Comparison of ENCODE assay signal across 9 mouse cellular contexts in the genomic region with DNA sequence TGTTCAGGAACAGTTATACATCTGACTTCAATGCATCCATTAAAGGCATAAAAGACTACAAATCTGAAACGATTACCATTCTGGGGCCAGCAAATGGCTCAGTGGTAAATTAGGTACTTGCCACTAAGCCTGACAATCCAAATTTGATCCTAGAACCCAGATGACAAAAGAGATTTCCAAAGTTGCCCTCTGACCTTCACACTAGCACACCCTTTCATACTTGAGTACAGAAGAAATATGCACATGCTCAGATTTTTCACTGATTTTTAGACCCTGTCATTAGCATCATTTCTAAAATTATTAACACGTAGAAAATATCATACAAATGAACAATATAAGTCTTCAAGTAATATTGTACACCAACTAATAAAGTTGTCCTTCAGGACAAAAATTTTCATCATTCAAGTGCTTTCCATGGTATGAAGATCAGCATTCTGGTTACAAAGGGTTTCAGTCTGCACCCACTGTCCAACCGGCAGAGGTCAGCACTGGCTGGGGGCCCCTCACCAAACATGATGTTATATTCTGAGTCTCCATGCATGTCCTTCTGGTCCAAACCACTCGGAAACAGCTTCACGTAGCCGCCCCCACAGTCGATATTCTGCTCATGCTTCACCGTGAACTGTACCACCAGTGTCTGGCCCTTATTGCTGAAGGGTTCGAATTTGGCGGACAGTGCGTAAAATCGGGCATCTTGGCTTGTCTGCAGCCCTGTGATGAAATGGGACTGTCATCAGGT. TPM values are rescaled to one million over a fixed set of nuclear protein-coding genes. Genes with fewer than 3 reads are reported as not detected.
DNase-seq lines count a peak whose midpoint lies in the region; ATAC-seq and TF ChIP-seq lines count a peak whose summit lies in the region.
"Had no signal": no experiment of that assay in that cellular context is flagged by ENCODE, and none has a peak within 500 bp of the region (broad histone marks: within the 10 kb centered on the region; RNA-seq: fewer than 3 reads in every experiment).

No protein-coding gene starts in this region.

- H3ac ChIP-seq in myocyte (ENCODE audit: control insufficient read depth, insufficient read length): peak overlapping the region; percentile 51

- H3K27me3 ChIP-seq in cerebellum, adult 2 months (ENCODE audit: control insufficient read depth, insufficient read depth, low read length): no peaks in the 10 kb centered on the region
- no peaks in the 10 kb centered on the region for H3K27me3 ChIP-seq in hindbrain, embryonic 12.5 days
- H3K27me3 ChIP-seq in limb, embryonic 15.5 days: no peaks in the 10 kb centered on the region
- H3K27me3 ChIP-seq in myocyte (ENCODE audit: control insufficient read depth, insufficient read depth, insufficient read length): no peaks in the 10 kb centered on the region
- H3K27me3 ChIP-seq: Patski had no signal

- H3K9me3 ChIP-seq in hindbrain, embryonic 12.5 days (replicated peaks): no peaks in the 10 kb centered on the region
- no peaks in the 10 kb centered on the region for H3K9me3 ChIP-seq in limb, embryonic 15.5 days

- H3K27ac ChIP-seq in cerebellum, adult 2 months (ENCODE audit: insufficient read depth, low read length): 0 out of 2 replicates have a peak overlapping the region, but pooled peaks have one; percentile 79
- peak overlapping the region; percentile 89 for H3K27ac ChIP-seq in hindbrain, embryonic 12.5 days
- peak overlapping the region; percentile 83; the same call in 1 of the 2 replicates for H3K27ac ChIP-seq in limb, embryonic 15.5 days

- peak overlapping the region; percentile 76 for H3K4me2 ChIP-seq in hindbrain, embryonic 12.5 days (replicated peaks)
- H3K4me2 ChIP-seq in limb, embryonic 15.5 days: peak overlapping the region; percentile 61
- H3K4me2 ChIP-seq in myocyte (ENCODE audit: low read depth): peak overlapping the region; percentile 81

- WGBS in cerebellum, adult 2 months: 6% methylated on average over 12 of the region's 12 CpGs
- 16% methylated on average over 12 of the region's 12 CpGs for WGBS in hindbrain, embryonic 12.5 days
- 11% methylated on average over 12 of the region's 12 CpGs for WGBS in limb, embryonic 15.5 days

- H3K4me3 ChIP-seq in cerebellum, adult 2 months (replicated peaks; ENCODE audit: insufficient read depth, low read depth, low read length): peak overlapping the region; percentile 82
- H3K4me3 ChIP-seq in hindbrain, embryonic 12.5 days: peak overlapping the region; percentile 94
- H3K4me3 ChIP-seq in limb, embryonic 15.5 days: peak overlapping the region; percentile 91
- peak overlapping the region; percentile 98 for H3K4me3 ChIP-seq in myocyte

- peak overlapping the region; percentile 96 for H3K9ac ChIP-seq in hindbrain, embryonic 12.5 days
- H3K9ac ChIP-seq in limb, embryonic 15.5 days: peak overlapping the region; percentile 92

- DNase-seq in cerebellum, adult 2 months: peak; percentile 58 to 61
- DNase-seq in cerebellum, adult 9-11 months: no peak
- peak; percentile 40 to 46 for DNase-seq in B cell, adult 2 months
- DNase-seq in embryo, embryonic 9.5 days (ENCODE audit: extremely low spot score): peak; percentile 52
- DNase-seq in ovary, postnatal 14 days (ENCODE audit: low spot score): no peak

- peaks cover 39% of the 10 kb centered on the region for H3K36me3 ChIP-seq in hindbrain, embryonic 12.5 days
- peaks cover 38% of the 10 kb centered on the region for H3K36me3 ChIP-seq in limb, embryonic 15.5 days
- H3K36me3 ChIP-seq in myocyte (ENCODE audit: control insufficient read depth, insufficient read depth): peaks cover 40% of the 10 kb centered on the region

- H3K79me2 ChIP-seq in myocyte (ENCODE audit: control insufficient read depth, insufficient read depth): peaks cover 15% of the 10 kb centered on the region

- ATAC-seq in hindbrain, embryonic 12.5 days (ENCODE audit: low FRiP score): no peak
- no peak for ATAC-seq in limb, embryonic 15.5 days (ENCODE audit: insufficient number of reproducible peaks, low FRiP score, low TSS enrichment, low read depth)

- TF ChIP-seq POLR2A in cerebellum, adult 2 months (IDR thresholded peaks at IDR 0.05; ENCODE audit: borderline replicate concordance, insufficient read depth, low read length): no peak
- TF ChIP-seq POLR2A in myocyte (IDR thresholded peaks at IDR 0.05; ENCODE audit: insufficient read length, low read depth): no peak

- H3K4me1 ChIP-seq in cerebellum, adult 2 months (ENCODE audit: control insufficient read depth, insufficient read depth, low read length): peaks cover 9% of the 10 kb centered on the region; the same call in 1 of the 2 replicates
- peaks cover 33% of the 10 kb centered on the region for H3K4me1 ChIP-seq in hindbrain, embryonic 12.5 days
- H3K4me1 ChIP-seq in limb, embryonic 15.5 days: peaks cover 30% of the 10 kb centered on the region

- TF ChIP-seq CTCF in cerebellum, adult 2 months (IDR thresholded peaks at IDR 0.05; ENCODE audit: borderline replicate concordance, insufficient read depth, low read depth, low read length): peak; percentile 59; the same call in 1 of the 2 replicates

TF ChIP-seq in myocyte, 11 proteins besides CTCF, POLR2A, EP300 and RAD21:
- TF ChIP-seq MYOD1 (IDR thresholded peaks at IDR 0.05; ENCODE audit: control insufficient read depth in 1 of 3, insufficient read length in 2 of 3, low read depth in 2 of 3): no peak
- TF ChIP-seq TCF3 (IDR thresholded peaks at IDR 0.05; ENCODE audit: insufficient read length, low read depth): no peak
- TF ChIP-seq POLR2AphosphoS2 (IDR thresholded peaks at IDR 0.05; ENCODE audit: insufficient read length, low read depth): no peak
- no peak for TF ChIP-seq CEBPB (IDR thresholded peaks at IDR 0.05; ENCODE audit: insufficient read depth, poor library complexity, severe bottlenecking)
- TF ChIP-seq MAX (IDR thresholded peaks at IDR 0.05; ENCODE audit: low read depth): no peak
- no peak for TF ChIP-seq MYOG (IDR thresholded peaks at IDR 0.05; ENCODE audit: control insufficient read depth in 1 of 3, insufficient read depth in 1 of 3, insufficient read length in 2 of 3, low read depth in 2 of 3)
- no peak for TF ChIP-seq SRF (IDR thresholded peaks at IDR 0.05; ENCODE audit: control insufficient read depth, insufficient read length, low read depth)
- no peak for TF ChIP-seq E2F4 (IDR thresholded peaks at IDR 0.05; ENCODE audit: insufficient read depth)
- no peak for TF ChIP-seq TCF12 (IDR thresholded peaks at IDR 0.05; ENCODE audit: insufficient read depth, poor library complexity, severe bottlenecking)
- TF ChIP-seq REST (IDR thresholded peaks at IDR 0.05; ENCODE audit: insufficient read depth, insufficient read length): no peak
- no peak for TF ChIP-seq USF1 (IDR thresholded peaks at IDR 0.05; ENCODE audit: low read depth)

RNA-seq across cellular contexts. Expression of gene Calr, which starts 1.2 kb away (rescaled TPM):
- 343 and 394 TPM in 2 replicates for polyA plus RNA-seq in cerebellum, adult 2 months (2012; rRNA removed)
- 792 and 820 TPM in 2 replicates for polyA plus RNA-seq in hindbrain, embryonic 12.5 days (2016; fragmentation: Nextera tagmentation; extraction: Ambion mirVana)
- 1,060 and 1,089 TPM in 2 replicates for polyA plus RNA-seq in limb, embryonic 15.5 days (2015; fragmentation: Nextera tagmentation; extraction: Ambion mirVana)
- 385 TPM for polyA plus RNA-seq in myocyte (2012; fragmentation: generic; extraction: Trizol)

RNA-seq across cellular contexts. Expression of gene Rad23a, which starts 5.1 kb away (rescaled TPM):
- polyA plus RNA-seq in cerebellum, adult 2 months (2012; rRNA removed): 117 and 120 TPM in 2 replicates
- polyA plus RNA-seq in hindbrain, embryonic 12.5 days (2016; fragmentation: Nextera tagmentation; extraction: Ambion mirVana): 88.8 and 101 TPM in 2 replicates
- 102 and 122 TPM in 2 replicates for polyA plus RNA-seq in limb, embryonic 15.5 days (2015; fragmentation: Nextera tagmentation; extraction: Ambion mirVana)
- polyA plus RNA-seq in myocyte (2012; fragmentation: generic; extraction: Trizol): 139 TPM

RNA-seq across cellular contexts. Expression of gene Farsa, which starts 11.3 kb away (rescaled TPM):
- polyA plus RNA-seq in cerebellum, adult 2 months (2012; rRNA removed): 69.9 and 72.0 TPM in 2 replicates
- polyA plus RNA-seq in hindbrain, embryonic 12.5 days (2016; fragmentation: Nextera tagmentation; extraction: Ambion mirVana): 92.2 and 98.9 TPM in 2 replicates
- polyA plus RNA-seq in limb, embryonic 15.5 days (2015; fragmentation: Nextera tagmentation; extraction: Ambion mirVana): 94.4 and 98.2 TPM in 2 replicates
- polyA plus RNA-seq in myocyte (2012; fragmentation: generic; extraction: Trizol): 73.3 TPM

RNA-seq across cellular contexts. Expression of gene Gadd45gip1, which starts 14.2 kb away (rescaled TPM):
- 45.3 and 45.5 TPM in 2 replicates for polyA plus RNA-seq in cerebellum, adult 2 months (2012; rRNA removed)
- 35.7 and 38.6 TPM in 2 replicates for polyA plus RNA-seq in hindbrain, embryonic 12.5 days (2016; fragmentation: Nextera tagmentation; extraction: Ambion mirVana)
- polyA plus RNA-seq in limb, embryonic 15.5 days (2015; fragmentation: Nextera tagmentation; extraction: Ambion mirVana): 44.7 and 45.6 TPM in 2 replicates
- 21.8 TPM for polyA plus RNA-seq in myocyte (2012; fragmentation: generic; extraction: Trizol)

RNA-seq across cellular contexts. Expression of gene Dand5, which starts 22.9 kb away (rescaled TPM):
- polyA plus RNA-seq in cerebellum, adult 2 months (2012; rRNA removed): 16.1 and 16.2 TPM in 2 replicates
- polyA plus RNA-seq in hindbrain, embryonic 12.5 days (2016; fragmentation: Nextera tagmentation; extraction: Ambion mirVana): 6.6 and 7.1 TPM in 2 replicates
- polyA plus RNA-seq in limb, embryonic 15.5 days (2015; fragmentation: Nextera tagmentation; extraction: Ambion mirVana): 7.5 and 8.0 TPM in 2 replicates
- polyA plus RNA-seq in myocyte (2012; fragmentation: generic; extraction: Trizol): 6.7 TPM

Comparison
In these comparisons a context has a peak if more than half of its experiments do, and no peak if none do; other contexts are left out.
1. DNase-seq: peak in cerebellum, adult 2 months (2 of 2), B cell, adult 2 months (2 of 2) and embryo, embryonic 9.5 days (single experiment); none in cerebellum, adult 9-11 months (single experiment) and ovary, postnatal 14 days (single experiment).
2. Peak in every context shown above with its lines, with median percentiles within 50 percentile points of each other: H3K27ac ChIP-seq, H3K4me3 ChIP-seq and H3K4me2 ChIP-seq.